Mouse (Mus musculus) CD4-positive helper T cell, adult 2 months (primary cell): ENCODE data around the gene Map6d1.
A peak's percentile ranks its signal among the peaks of the same experiment; 100 is the strongest.

Experiments
- DNase-seq: peaks from one replicate; pipeline ENCODE4 v3.0.0-alpha.2; 2012; ENCODE audit warnings: low read depth, missing footprints, low spot score

Gene Map6d1

GRCm38 (mm10) chr16:20240468-20241414 is at the start of gene Map6d1:
TSS of gene Map6d1 (minus strand) at chr16:20241358.
- peak; percentile 13 for DNase-seq

GRCm38 (mm10) chr16:20280238-20280637 is 39.1 kb upstream of the Map6d1 start:
- no peak for DNase-seq

GRCm38 (mm10) chr16:20279395-20279794 is 38.2 kb upstream of the Map6d1 start:
- DNase-seq, result no peak

- no peak for DNase-seq
Observed at GRCm38 (mm10) chr16:20272994-20273393, 31.8 kb upstream of the Map6d1 start.

GRCm38 (mm10) chr16:20271339-20271738 is 30.2 kb upstream of the Map6d1 start:
- no peak for DNase-seq

GRCm38 (mm10) chr16:20265089-20265488 is 23.9 kb upstream of the Map6d1 start:
- DNase-seq, result no peak

- no peak for DNase-seq
Observed at GRCm38 (mm10) chr16:20257926-20258325, 16.8 kb upstream of the Map6d1 start.

GRCm38 (mm10) chr16:20248442-20249174 is 7.5 kb upstream of the Map6d1 start:
- DNase-seq, result no peak

GRCm38 (mm10) chr16:20247103-20247502 is 5.9 kb upstream of the Map6d1 start:
- no peak for DNase-seq

GRCm38 (mm10) chr16:20238646-20239045 is 2.5 kb downstream of the Map6d1 start:
- no peak for DNase-seq

- no peak for DNase-seq
Observed at GRCm38 (mm10) chr16:20237426-20237825, 3.7 kb downstream of the Map6d1 start.

- no peak for DNase-seq
Observed at GRCm38 (mm10) chr16:20234406-20234805, 6.8 kb downstream of the Map6d1 start.

- DNase-seq, result no peak
Observed at GRCm38 (mm10) chr16:20228167-20228566, 13.0 kb downstream of the Map6d1 start.

GRCm38 (mm10) chr16:20227504-20227903 is 13.7 kb downstream of the Map6d1 start:
- DNase-seq, result no peak

- no peak for DNase-seq
Observed at GRCm38 (mm10) chr16:20226676-20227075, 14.5 kb downstream of the Map6d1 start.

GRCm38 (mm10) chr16:20222726-20223125 is 18.4 kb downstream of the Map6d1 start:
- DNase-seq, result no peak

- peak; percentile 51 for DNase-seq
Observed at GRCm38 (mm10) chr16:20213591-20214226, 27.4 kb downstream of the Map6d1 start.

GRCm38 (mm10) chr16:20199501-20200201 is 41.5 kb downstream of the Map6d1 start:
- no peak for DNase-seq

- DNase-seq, result no peak
Observed at GRCm38 (mm10) chr16:20196962-20197361, 44.2 kb downstream of the Map6d1 start.

- DNase-seq, result peak; percentile 12
Observed at GRCm38 (mm10) chr16:20195546-20195945, 45.6 kb downstream of the Map6d1 start.

- no peak for DNase-seq
Observed at GRCm38 (mm10) chr16:20192043-20192442, 49.1 kb downstream of the Map6d1 start.
